Mouse (Mus musculus): ENCODE measurements at regions not wholly inside any gene's neighbourhood (a gene's known extent, or its start where the extent isn't known, plus 50 kb on each side); places are given as distances from the start of the nearest gene placed in this dataset.
A peak's percentile ranks its signal among the peaks of the same experiment; 100 is the strongest.

- Histone ChIP-seq H3K4me3 (replicated peaks) (peak overlapping the region; percentile 38), H3K4me1 (peaks cover 24% of the 10 kb centered on the region), H3K9me3 (no peaks in the 10 kb centered on the region), H3K27me3 (replicated peaks) (peaks cover 19% of the 10 kb centered on the region), H3K36me3 (replicated peaks; ENCODE audit: low read length) (no peaks in the 10 kb centered on the region)
- TF ChIP-seq FLI1 (IDR thresholded peaks at IDR 0.05; ENCODE audit: low read length), result no peak
- TF ChIP-seq GATA1 (IDR thresholded peaks at IDR 0.05; ENCODE audit: borderline replicate concordance, low read length), result no peak
These were observed 62.2 kb upstream of the Cep78 start for GRCm38 (mm10) chr19:16046977-16047376.

- no peak overlapping the region for H3K4me3 ChIP-seq (replicated peaks)
- no peaks in the 10 kb centered on the region for H3K36me3 ChIP-seq (replicated peaks; ENCODE audit: low read length)
- H3K27me3 ChIP-seq (replicated peaks), result peaks cover 17% of the 10 kb centered on the region
- no peaks in the 10 kb centered on the region for H3K9me3 ChIP-seq
- TF ChIP-seq FLI1 (IDR thresholded peaks at IDR 0.05; ENCODE audit: low read length) (no peak), GATA1 (IDR thresholded peaks at IDR 0.05; ENCODE audit: borderline replicate concordance, low read length) (no peak)
- peaks cover 20% of the 10 kb centered on the region for H3K4me1 ChIP-seq
These were observed 60.5 kb upstream of the Cep78 start for GRCm38 (mm10) chr19:16045261-16045660.

GRCm38 (mm10) chr19:16044169-16044568 is 59.4 kb upstream of the Cep78 start:
- Histone ChIP-seq H3K4me3 (replicated peaks) (no peak overlapping the region), H3K27me3 (replicated peaks) (peaks cover 14% of the 10 kb centered on the region), H3K4me1 (peaks cover 16% of the 10 kb centered on the region), H3K36me3 (replicated peaks; ENCODE audit: low read length) (no peaks in the 10 kb centered on the region), H3K9me3 (no peaks in the 10 kb centered on the region)
- TF ChIP-seq FLI1 (IDR thresholded peaks at IDR 0.05; ENCODE audit: low read length) (no peak), GATA1 (IDR thresholded peaks at IDR 0.05; ENCODE audit: borderline replicate concordance, low read length) (no peak)

- Histone ChIP-seq H3K9me3 (no peaks in the 10 kb centered on the region), H3K4me1 (peaks cover 16% of the 10 kb centered on the region), H3K27me3 (replicated peaks) (peaks cover 14% of the 10 kb centered on the region), H3K36me3 (replicated peaks; ENCODE audit: low read length) (no peaks in the 10 kb centered on the region), H3K4me3 (replicated peaks) (no peak overlapping the region)
- no peak for TF ChIP-seq FLI1 (IDR thresholded peaks at IDR 0.05; ENCODE audit: low read length)
- no peak for TF ChIP-seq GATA1 (IDR thresholded peaks at IDR 0.05; ENCODE audit: borderline replicate concordance, low read length)
These were observed 58.2 kb upstream of the Cep78 start for GRCm38 (mm10) chr19:16043007-16043406.

DNA sequence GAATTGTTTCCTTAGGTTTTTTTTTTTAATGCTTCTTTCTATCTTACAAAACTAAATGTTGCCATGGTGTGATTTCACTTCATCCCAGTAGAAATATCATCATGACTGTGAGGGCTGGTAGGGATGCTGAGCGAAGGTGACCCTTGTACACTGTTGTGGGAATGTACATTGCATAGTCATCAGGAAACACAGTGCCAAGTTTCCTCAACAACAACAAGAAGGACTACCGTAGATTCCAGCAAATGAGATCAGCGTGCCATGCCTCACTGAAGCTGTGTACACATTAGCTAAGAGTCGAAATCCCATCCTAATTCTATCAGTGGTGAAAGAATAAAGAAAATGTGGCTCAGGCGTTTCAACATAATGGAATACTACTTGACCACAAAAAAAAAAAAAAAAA is 57.1 kb upstream of the Cep78 start:
- Histone ChIP-seq H3K4me3 (replicated peaks) (no peak overlapping the region), H3K9me3 (no peaks in the 10 kb centered on the region), H3K27me3 (replicated peaks) (peaks cover 14% of the 10 kb centered on the region), H3K36me3 (replicated peaks; ENCODE audit: low read length) (no peaks in the 10 kb centered on the region), H3K4me1 (peaks cover 12% of the 10 kb centered on the region)
- TF ChIP-seq GATA1 (IDR thresholded peaks at IDR 0.05; ENCODE audit: borderline replicate concordance, low read length) (no peak), FLI1 (IDR thresholded peaks at IDR 0.05; ENCODE audit: low read length) (no peak)

DNA sequence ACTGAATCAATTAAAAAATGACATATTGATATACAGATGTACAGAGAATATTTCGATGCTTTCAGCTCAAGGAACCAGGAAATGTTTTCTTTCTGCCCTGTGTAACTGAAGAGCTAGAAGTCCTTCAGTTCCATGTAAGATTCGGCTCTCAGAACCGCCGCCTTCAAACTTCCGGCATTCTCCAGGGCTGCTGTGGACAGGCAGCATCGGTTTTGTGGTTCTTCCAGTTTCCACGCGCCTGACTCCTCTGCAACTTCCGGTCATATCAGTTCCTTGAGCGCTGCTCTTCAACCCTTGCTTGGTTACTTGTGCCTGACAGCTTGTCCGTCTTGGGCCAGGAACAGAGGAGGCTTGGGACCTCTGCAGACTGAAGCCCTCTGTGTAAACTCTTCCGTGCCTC is 53.0 kb upstream of the Cep78 start:
- peaks cover 7% of the 10 kb centered on the region for H3K4me1 ChIP-seq
- peaks cover 1% of the 10 kb centered on the region for H3K27me3 ChIP-seq (replicated peaks)
- no peaks in the 10 kb centered on the region for H3K36me3 ChIP-seq (replicated peaks; ENCODE audit: low read length)
- no peak overlapping the region for H3K4me3 ChIP-seq (replicated peaks)
- TF ChIP-seq FLI1 (IDR thresholded peaks at IDR 0.05; ENCODE audit: low read length) (no peak), GATA1 (IDR thresholded peaks at IDR 0.05; ENCODE audit: borderline replicate concordance, low read length) (no peak)
- no peaks in the 10 kb centered on the region for H3K9me3 ChIP-seq
